Mouse (Mus musculus) heart, adult 2 months (tissue): ENCODE results near the gene Ddx41. TPM values are rescaled to one million over a fixed set of nuclear protein-coding genes. Genes with fewer than 3 reads are reported as not detected.

Experiments
- DNase-seq, 2 experiments: peaks; one replicate each; pipeline ENCODE4 v3.0.0; 2021
- H3K27ac ChIP-seq: fragments of 200-600 bp; 2 replicates; pipeline ENCODE4 v1.8.1; 2022
- H3K27me3 ChIP-seq: fragments of 200-500 bp; 2 replicates; pipeline ENCODE4 v1.6.1; 2012; ENCODE audit warnings: mild to moderate bottlenecking, low read length, inconsistent platforms, mixed read lengths; ENCODE audit not compliant: control insufficient read depth, insufficient read depth
- H3K36me3 ChIP-seq: fragments of 200-500 bp; 2 replicates; pipeline ENCODE4 v1.6.1; 2012; ENCODE audit warnings: low read length, inconsistent platforms; ENCODE audit not compliant: control insufficient read depth, insufficient read depth
- H3K4me1 ChIP-seq: fragments of 200-500 bp; 2 replicates; pipeline ENCODE4 v1.6.1; 2011; ENCODE audit warnings: low read length; ENCODE audit not compliant: control insufficient read depth, insufficient read depth
- H3K4me3 ChIP-seq: fragments of 200-600 bp; 2 replicates; pipeline ENCODE4 v1.8.1; 2022
- H3K79me2 ChIP-seq: fragments of 200-500 bp; replicated peaks from 2 replicates; pipeline ENCODE4 v1.6.1; 2012; ENCODE audit warnings: mild to moderate bottlenecking, inconsistent platforms, low read length, moderate library complexity, mixed read lengths; ENCODE audit not compliant: control insufficient read depth, insufficient read depth
- H3K9ac ChIP-seq: fragments of 200-500 bp; 2 replicates; pipeline ENCODE4 v1.6.1; 2012; ENCODE audit warnings: low read depth, mild to moderate bottlenecking, control low read depth, inconsistent platforms, low read length, mixed read lengths
- CTCF ChIP-seq: fragments of 200-600 bp; IDR thresholded peaks from 2 replicates; pipeline ENCODE4 v1.8.1; 2022; ENCODE audit warnings: antibody characterized with exemption, mild to moderate bottlenecking, moderate library complexity
- EP300 ChIP-seq: fragments of 200-500 bp; IDR thresholded peaks from 2 replicates; pipeline ENCODE4 v1.6.1; 2011; ENCODE audit warnings: low read depth, low read length, control low read depth; ENCODE audit not compliant: insufficient read depth
- POLR2A ChIP-seq: fragments of 200-500 bp; IDR thresholded peaks from 2 replicates; pipeline ENCODE4 v1.6.1; 2011; ENCODE audit warnings: mild to moderate bottlenecking, low read depth, low read length, control low read depth; ENCODE audit not compliant: insufficient read depth
- WGBS: fragments of 180-500 bp; shearing (Covaris S2); methylation state at CpG from one replicate; pipeline ENCODE4 v1.1.7; 2018; 5-methylcytosine and 5-hydroxymethylcytosine counted together
- intact Hi-C: fragments of 180-260 bp; cut with DNase I; formaldehyde crosslinking; loops from one replicate; pipeline ENCODE4 v1.15.1; 2025
- polyA plus RNA-seq: library from polyadenylated mRNA; depleted of rRNA; stranded (reverse); fragments of >200 nt; gene quantifications from 2 replicates; pipeline ENCODE4 v1.2.3, GENCODE M21; 2012
- total RNA-seq, 2 experiments: library from RNA; stranded (reverse); gene quantifications; 2 replicates each; pipeline ENCODE4 v1.2.3; 2021

The Ddx41 gene
- total and polyA plus RNA-seq, 3 experiments, result 13.0 to 21.1 (median 13.9) TPM

DNA sequence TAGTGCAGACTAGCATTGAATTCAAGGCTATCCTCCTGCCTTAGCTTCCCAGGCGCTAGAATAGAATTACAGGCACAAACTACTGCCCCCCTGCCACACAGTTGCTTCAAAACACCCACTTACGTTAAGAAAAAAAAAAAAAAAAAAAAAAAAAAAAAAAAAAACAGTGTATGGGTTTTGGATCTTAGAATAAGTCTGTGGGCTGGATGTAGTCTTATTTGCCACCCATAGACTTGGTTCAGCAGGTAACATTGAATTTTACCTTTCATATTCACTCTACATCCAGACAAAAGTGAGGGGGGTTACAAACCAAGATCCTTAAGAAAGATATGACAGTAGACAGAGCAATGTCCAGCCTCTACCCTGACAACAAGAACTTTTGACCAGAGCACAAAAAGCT is 31.5 kb upstream of the Ddx41 start:
- Histone ChIP-seq H3K4me1 (peaks cover 6% of the 10 kb centered on the region), H3K27ac (no peak overlapping the region), H3K27me3 (no peaks in the 10 kb centered on the region), H3K9ac (no peak overlapping the region), H3K36me3 (peaks cover 4% of the 10 kb centered on the region; the same call in 1 of the 2 replicates), H3K4me3 (no peak overlapping the region), H3K79me2 (peaks cover 8% of the 10 kb centered on the region)
- DNase-seq, result no peak
- WGBS, result 91% methylated on average over 2 of the region's 2 CpGs
- intact Hi-C loops, result no loop called here
- TF ChIP-seq EP300 (no peak), CTCF (no peak), POLR2A (no peak)

DNA sequence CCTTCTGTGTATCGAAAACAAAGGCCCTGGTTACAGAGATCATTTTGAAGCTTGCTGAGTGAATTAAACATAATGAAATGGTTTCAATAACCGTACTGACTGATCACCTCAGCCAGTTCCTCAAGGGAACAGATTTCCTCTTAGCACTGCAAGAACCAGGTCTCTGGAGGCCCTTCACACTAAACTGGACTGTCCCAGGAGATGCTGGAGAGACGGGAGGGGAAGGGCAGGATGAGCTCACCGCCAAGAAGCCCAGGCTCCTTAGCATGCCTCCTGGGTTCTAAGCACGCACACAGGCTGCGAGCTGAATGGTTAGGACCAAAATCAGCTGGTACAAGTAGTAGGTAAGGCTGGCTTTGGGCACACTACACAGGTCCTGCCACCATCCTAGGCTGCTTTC is 30.5 kb upstream of the Ddx41 start:
- DNase-seq, result no peak
- peaks cover 4% of the 10 kb centered on the region for H3K36me3 ChIP-seq
- H3K4me1 ChIP-seq, result peaks cover 6% of the 10 kb centered on the region
- no peak for TF ChIP-seq CTCF
- no peak for TF ChIP-seq POLR2A
- TF ChIP-seq EP300, result no peak
- H3K79me2 ChIP-seq, result peaks cover 9% of the 10 kb centered on the region
- H3K27me3 ChIP-seq, result no peaks in the 10 kb centered on the region
- H3K9ac ChIP-seq, result no peak overlapping the region
- H3K27ac ChIP-seq, result no peak overlapping the region
- H3K4me3 ChIP-seq, result no peak overlapping the region
- intact Hi-C loops, result no loop called here
- 57% methylated on average over 6 of the region's 6 CpGs for WGBS

DNA sequence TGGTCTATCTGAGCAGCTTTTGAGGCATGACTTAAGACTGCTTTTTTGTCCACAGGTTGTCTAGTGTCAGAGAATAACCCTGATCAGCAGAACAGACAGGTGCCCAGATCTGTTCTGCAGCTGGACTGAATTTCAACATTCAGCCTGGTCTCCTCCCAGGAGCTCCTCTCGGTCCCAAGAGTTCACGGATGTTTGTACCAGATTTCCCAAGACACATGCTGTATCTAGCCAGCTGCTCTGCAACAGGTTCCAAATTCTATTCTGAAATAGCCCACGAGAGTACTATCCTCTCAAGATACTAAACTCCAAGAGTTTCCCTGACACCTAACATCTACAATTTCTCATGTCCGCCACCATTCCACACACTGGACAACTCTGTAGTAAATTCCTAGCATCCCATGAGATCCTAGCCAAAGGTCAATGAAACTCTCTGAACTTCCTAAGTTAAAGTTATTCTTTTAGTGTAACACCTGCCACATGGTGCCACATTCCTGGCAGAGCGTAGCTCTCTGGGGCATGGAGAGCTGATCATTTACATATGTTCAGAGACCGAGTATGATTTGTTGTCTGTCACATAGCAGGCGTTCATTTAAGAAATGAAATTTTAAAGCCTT is 26.9 kb upstream of the Ddx41 start:
- H3K36me3 ChIP-seq, result peaks cover 4% of the 10 kb centered on the region
- H3K27me3 ChIP-seq, result no peaks in the 10 kb centered on the region
- no peak overlapping the region for H3K9ac ChIP-seq
- TF ChIP-seq CTCF (no peak), POLR2A (no peak), EP300 (no peak)
- intact Hi-C loops, result no loop called here
- H3K4me3 ChIP-seq, result no peak overlapping the region
- peaks cover 3% of the 10 kb centered on the region; the same call in 1 of the 2 replicates for H3K4me1 ChIP-seq
- H3K79me2 ChIP-seq, result peaks cover 10% of the 10 kb centered on the region
- H3K27ac ChIP-seq, result no peak overlapping the region
- WGBS, result 64% methylated on average over 7 of the region's 7 CpGs
- no peak for DNase-seq

DNA sequence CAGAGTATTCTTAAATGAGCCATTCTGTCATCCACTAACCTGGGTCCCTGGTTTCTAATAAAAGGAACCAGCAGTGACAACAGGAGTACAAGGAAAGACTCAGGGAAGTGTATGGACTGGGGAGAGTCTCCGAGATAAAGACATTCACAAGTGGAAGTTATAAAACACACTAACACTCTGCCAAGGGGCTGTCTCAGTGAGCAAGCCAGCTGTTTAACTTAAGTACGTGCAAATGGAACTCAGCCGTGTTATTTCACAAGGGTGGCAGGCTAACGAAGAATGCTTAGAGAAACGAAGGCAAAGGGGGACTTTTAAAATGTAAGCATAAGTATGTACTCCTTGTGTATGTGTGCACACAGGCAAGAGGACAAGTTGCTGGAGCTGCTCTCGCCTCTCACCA is 21.0 kb upstream of the Ddx41 start:
- intact Hi-C loops, result no loop called here
- Histone ChIP-seq H3K9ac (no peak overlapping the region), H3K27me3 (no peaks in the 10 kb centered on the region), H3K36me3 (no peaks in the 10 kb centered on the region; the same call in 1 of the 2 replicates), H3K79me2 (peaks cover 4% of the 10 kb centered on the region; the same call in 1 of the 2 replicates), H3K27ac (no peak overlapping the region), H3K4me1 (no peaks in the 10 kb centered on the region), H3K4me3 (no peak overlapping the region)
- WGBS, result 73% methylated on average over 6 of the region's 6 CpGs
- TF ChIP-seq EP300, result no peak
- TF ChIP-seq CTCF, result no peak
- TF ChIP-seq POLR2A, result no peak
- DNase-seq, result no peak

DNA sequence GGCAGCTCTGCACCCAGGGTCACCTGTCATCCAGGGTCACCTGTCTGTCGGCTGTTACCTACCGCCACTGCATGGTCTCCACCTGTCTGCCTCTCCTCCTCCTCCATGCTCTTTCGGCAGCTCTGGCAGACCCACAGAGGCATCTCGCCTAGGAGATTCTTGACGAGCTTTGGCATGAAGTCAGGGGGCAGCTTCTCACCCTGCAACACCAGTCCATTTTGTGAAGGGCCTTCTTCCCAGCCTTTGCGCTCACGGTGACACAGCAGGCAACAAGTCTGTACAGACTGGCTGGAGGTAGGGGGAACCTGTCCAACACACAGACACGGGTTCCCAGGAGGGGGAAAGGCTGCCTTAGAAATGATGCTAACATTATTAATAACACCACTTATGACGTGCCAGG is 19.5 kb upstream of the Ddx41 start:
- intact Hi-C loops, result no loop called here
- TF ChIP-seq CTCF, result no peak
- TF ChIP-seq EP300, result no peak
- no peak for TF ChIP-seq POLR2A
- H3K36me3 ChIP-seq, result no peaks in the 10 kb centered on the region
- no peak for DNase-seq
- H3K79me2 ChIP-seq, result peaks cover 3% of the 10 kb centered on the region; the same call in 1 of the 2 replicates
- WGBS, result 79% methylated on average over 9 of the region's 9 CpGs
- H3K4me1 ChIP-seq, result no peaks in the 10 kb centered on the region
- no peaks in the 10 kb centered on the region for H3K27me3 ChIP-seq
- no peak overlapping the region for H3K4me3 ChIP-seq
- no peak overlapping the region for H3K9ac ChIP-seq
- H3K27ac ChIP-seq, result no peak overlapping the region

DNA sequence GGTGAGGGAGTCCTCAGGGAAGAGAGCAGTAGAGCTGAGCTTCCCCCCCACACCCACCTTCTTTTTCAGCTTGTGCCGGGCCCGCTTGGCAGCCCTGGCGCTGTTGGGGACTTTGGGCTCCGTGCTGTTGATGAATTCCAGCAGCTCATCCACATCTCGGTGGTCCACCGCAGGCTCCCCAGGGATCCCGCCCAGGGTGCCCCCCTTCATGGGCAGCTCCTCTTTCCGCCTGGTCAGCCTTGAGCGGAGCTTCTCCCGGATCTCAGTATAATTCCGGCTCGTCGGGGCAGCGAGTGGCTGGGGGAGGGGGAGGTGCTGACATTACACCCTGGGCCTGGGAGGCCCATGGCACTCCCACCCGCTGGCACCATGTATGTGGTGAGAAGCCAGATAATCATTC is 12.6 kb upstream of the Ddx41 start:
- no peaks in the 10 kb centered on the region for H3K36me3 ChIP-seq
- WGBS, result 87% methylated on average over 15 of the region's 15 CpGs
- no peak overlapping the region for H3K9ac ChIP-seq
- TF ChIP-seq POLR2A (no peak), CTCF (no peak), EP300 (no peak)
- no peaks in the 10 kb centered on the region for H3K27me3 ChIP-seq
- no peak overlapping the region for H3K4me3 ChIP-seq
- H3K79me2 ChIP-seq, result no peaks in the 10 kb centered on the region
- H3K27ac ChIP-seq, result no peak overlapping the region
- intact Hi-C loops, result no loop called here
- H3K4me1 ChIP-seq, result no peaks in the 10 kb centered on the region
- DNase-seq, result no peak
